Mouse (Mus musculus): ENCODE measurements around the gene Shisal2a.
"Not testable (repeated sequence)": the region's sequence is repeated elsewhere in the genome, so short reads cannot be mapped to it uniquely, and the experiment has no call there.

The Shisal2a gene

DNA sequence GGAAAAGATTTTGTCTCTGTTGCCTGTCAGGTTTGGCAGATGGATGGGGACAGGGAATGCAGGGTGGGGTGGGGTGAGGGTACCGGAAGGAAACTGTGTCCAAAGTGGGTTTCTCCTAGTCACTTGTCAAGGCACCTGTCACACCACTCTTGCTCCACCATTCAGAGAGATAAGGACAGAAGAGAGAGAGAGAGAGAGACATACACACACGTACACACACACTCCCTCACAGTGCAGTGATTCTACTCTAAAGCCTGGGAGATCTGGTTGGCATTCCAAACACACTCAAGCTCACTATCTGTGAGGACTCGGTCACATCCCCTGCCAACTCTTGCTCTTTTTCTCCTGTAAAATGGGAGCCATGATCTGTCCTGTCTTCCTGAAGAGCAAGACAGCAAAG is 11.0 kb downstream of the Shisal2a start:
- no peak for DNase-seq (ENCODE audit: low read depth)

DNA sequence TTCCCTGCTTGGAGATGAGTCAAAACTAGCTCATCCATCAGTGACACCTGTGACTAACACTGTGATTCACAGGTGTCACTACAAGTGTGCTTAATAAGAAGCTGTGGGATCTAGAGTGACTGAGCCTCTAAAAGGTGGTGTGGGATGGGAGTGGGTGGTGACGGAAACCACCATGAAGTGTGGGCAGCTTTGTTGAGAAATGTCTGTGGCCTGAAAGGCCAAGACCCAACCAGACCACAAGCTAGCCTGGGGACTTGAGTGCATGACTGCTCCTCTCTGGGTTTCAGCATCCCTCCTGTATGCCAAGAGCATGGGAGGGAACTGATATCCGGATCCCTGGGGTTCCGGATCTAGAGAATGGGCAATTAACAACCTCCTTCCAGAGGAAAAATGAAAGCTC is 11.7 kb downstream of the Shisal2a start:
- no peak for DNase-seq (ENCODE audit: low read depth)

DNA sequence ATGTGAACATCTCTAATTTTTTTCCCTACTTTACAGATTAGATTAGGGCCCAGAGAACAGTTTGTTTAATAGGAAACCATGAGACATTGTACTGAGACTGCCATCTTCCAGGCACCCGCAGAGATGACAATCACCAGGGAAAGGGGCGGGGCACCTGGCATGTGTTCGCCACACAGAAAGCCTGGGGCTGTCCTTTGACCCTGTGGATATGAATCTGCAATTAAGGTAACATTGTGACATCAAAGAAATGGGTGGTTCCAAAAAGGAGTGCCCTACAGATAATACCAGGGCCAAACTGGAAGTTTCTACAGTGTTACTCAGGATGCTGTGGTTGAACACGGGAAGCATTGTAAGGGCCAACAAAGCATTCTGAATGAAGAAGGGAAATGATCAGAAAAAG is 12.7 kb downstream of the Shisal2a start:
- no peak for DNase-seq (ENCODE audit: low read depth)

DNA sequence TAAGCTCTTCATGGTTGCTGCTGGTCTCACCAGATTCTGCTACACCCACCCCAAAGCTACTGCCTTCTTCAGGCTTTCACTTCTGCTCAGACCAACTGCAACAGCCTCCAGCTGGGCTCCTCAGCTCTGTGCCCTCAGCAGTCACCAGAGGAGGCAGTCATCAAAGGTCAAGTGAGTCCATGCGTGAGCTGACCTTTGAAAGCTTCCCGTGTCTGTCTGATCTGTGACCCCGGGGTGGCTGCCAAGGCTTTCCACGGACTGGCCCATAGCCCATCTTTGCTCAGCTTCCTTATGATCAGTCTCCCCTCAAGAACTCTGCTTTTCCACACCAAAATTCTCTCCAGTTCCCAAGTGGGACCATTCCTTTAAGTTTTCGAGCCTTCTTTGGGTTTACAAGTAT is 13.9 kb downstream of the Shisal2a start:
- no peak for DNase-seq (ENCODE audit: low read depth)

DNA sequence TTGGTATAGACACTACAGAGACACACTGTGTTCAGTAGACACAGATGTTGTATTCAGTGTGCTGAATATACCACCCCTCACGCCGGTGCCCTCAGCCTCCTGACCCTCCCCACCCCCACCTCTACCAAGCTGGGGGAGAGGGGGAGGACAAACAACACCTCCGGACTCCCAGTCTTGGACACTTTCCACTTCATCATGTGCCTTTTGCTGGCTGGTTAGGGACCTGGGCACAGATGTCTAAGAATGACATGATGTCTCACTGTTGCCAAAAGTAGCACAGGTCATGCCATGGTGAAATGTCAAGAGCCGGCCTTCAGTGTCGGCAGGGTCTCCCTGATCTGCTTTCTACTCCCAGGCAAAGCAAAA is 19.1 kb downstream of the Shisal2a start:
- DNase-seq (ENCODE audit: low read depth): no peak

DNA sequence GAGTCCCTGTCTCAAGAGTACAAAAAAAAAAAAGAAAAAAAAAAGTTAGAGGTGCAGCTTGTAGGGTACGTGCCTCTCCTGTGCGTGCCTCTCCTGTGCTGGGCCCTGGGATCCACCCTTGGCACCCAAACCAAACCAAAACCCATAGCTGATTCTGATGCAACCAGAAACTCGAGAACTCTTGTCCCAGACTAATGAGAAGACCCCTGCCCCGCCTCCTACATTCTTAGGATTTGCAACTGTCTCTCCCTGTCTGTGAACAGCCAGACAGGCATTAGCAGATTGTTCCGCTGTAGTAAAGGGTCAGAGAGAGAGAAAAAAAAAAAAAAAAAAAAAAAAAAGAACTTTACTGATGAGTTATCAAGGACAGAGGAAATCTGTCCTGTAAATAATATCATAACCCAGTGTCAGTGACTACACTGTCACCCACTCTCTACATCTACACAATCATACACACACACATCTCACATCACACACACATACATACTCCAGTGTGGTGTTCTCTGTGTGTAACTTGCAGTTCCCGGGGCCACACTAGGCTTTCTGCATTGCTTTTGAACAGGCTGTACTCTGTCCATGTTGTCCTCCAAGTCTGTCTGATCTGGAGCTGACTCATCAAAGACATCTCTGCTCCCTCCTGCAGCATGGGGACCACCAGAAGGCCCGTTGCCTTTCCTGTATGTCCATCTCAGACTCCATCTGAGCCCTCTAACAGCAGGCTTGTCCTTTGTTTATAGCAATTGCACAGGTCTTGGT is 19.6 kb downstream of the Shisal2a start:
- DNase-seq (ENCODE audit: low read depth): no peak

DNA sequence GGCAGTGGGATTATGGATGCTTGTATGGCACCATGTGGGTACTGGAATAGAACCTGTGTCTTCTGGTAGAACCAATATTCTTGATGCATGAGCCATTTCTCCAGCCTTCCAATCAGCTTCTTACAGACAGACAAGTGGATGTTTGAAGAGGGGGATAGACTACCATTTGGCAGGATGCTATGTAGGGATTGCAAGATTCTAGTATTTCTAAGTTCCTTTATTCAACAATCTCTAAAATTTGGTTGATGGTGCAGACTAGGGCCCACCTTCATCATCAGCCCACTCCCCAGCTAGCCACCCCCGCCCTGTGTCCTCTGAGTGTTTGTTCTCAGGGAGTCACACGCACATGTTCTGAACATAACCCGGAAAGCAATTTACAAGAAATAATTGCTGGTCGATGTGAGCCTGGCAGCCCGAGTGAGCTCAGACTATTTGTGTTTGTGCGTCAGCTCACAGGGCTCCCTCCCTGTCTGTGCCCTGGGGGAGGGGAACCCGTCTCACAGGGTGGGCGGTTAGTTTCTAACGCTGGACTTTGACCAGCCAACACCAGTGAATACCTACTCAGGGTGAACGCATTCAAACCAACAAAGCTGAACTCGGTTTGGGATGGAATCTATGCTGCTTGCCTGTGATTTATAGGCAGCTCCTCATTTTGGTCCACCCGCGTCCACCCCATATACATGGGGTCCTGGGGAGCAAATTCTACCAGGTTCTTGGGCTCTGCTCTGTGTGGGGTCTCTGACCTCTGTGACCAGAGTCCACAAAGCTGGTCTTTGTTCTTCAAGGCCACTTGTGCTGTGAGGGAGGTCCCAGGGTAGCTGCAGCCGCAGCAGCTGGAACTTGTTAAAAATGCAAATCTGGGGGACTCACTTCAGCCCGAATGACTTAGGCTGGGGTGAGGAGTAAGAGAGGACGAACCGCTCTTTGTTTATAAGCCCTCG is 20.6 kb downstream of the Shisal2a start:
- no peak for DNase-seq (ENCODE audit: low read depth)

DNA sequence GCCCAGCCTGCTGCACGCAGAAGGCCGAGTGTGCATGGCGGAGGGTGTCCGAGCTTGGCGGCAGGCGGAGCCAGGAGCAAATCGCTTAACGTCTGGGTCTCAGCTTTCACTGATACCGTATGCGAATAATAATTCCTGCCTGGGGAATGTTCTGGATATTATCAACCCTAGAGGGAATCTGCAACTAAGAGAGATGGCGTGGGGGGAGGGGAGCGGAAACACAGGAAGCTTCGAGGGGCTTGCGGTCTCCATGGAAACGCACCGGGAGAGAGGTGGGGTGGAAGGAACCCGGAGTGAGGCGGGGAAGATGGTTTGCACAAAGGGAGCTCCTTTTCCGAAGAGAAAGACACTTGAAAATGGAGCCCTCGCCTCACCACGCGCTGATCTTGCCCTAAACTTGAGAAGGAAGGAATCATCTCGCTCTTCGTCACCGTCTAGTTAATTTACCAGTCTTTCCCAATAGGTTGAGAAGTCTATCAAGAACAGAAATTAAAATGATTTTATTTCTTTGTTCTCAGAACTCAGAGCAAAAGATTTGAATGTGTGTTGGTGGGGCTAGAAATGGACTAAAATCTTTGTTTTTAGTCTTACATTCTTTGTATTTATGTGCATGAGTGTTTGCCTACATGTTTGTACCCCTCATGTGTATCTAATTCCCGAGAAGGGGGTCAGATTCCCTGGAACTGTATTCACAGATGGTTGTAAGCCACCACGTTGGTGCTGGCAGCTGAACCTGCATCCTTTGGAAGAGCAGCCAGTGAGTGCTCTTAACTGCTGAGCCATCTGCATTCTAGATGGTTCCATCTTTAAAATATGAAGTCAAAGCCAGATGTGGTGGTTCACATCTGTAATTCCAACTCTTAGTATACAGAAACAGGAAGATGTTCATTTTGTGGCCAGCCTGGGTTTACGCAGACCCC is 22.8 kb downstream of the Shisal2a start:
- DNase-seq (ENCODE audit: low read depth): no peak

DNA sequence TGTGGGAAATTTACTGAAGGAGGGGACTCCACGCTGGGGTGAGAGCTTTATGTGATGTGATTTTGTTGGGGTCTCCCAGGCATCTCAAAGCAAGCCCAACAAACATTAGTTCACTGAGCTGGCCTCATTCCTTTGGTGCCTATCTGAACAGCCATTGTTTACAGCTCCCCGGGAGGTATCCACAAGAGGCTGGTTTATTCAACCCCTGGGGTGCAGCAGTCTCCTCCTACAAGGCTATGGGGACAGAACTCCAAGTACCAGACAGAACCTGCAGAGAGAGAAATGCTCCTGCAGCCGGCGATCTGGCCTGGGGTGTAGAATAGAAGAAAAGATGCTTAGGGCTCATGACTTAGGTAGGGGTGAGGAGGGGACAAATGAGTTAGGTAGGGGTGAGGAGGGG is 24.7 kb downstream of the Shisal2a start:
- DNase-seq (ENCODE audit: low read depth): no peak

DNA sequence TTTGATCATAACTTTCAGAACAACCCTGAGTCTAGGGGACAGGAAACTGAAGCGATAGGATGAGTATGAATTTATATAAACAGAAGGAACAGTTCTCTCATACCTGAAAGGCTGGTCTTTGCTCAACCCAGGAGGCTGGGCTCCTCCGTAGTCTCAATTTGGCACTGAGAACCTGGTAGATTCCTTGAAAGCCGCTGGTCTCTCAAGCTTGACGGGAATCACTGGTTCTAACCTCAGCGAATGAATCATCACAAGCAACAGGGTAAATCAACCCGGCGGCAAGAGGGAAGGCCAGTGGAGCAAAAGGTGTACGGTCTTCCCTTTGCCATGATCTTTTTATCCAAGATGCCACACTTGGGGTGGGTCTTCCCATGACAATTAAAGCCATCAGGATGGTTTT is 25.7 kb downstream of the Shisal2a start:
- no peak for DNase-seq (ENCODE audit: low read depth)

DNA sequence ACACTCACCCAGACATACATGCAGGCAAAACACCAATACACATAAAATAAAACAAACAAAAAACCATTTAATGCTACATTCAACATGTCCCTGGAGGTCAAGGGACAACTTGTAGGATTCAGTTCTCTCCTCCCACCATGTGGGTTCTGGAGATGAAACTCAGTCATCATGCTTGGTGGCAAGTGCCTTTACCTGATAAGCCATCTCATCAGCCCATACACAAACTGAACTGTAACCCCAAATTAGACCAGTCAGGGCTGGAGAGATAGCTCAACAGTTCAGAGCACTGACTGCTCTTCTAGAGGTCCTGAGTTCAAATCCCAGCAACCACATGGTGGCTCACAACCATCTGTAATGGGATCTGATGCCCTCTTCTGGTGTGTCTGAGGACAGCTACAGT is 29.6 kb downstream of the Shisal2a start:
- DNase-seq (ENCODE audit: low read depth): not testable (repeated sequence)

DNA sequence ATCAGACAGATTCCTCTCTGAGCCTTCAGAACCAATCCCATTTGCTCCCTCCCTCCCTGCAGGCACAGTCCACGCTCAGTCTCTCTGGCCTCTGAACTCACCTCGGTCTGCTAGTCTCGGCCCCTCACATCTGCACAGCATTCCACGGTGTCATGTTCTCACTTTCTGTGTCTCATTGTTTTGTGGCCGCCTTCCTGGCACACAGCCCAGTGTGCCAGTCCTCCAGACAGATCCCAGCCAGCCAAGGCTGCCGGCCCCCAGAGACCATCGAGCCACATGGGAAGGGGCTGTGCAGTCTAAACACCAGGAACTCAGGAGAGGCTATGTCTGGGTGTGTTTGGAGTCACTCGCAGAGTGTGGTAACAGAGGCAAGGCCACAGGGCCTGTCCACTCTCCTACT is 32.3 kb downstream of the Shisal2a start:
- no peak for DNase-seq (ENCODE audit: low read depth)

DNA sequence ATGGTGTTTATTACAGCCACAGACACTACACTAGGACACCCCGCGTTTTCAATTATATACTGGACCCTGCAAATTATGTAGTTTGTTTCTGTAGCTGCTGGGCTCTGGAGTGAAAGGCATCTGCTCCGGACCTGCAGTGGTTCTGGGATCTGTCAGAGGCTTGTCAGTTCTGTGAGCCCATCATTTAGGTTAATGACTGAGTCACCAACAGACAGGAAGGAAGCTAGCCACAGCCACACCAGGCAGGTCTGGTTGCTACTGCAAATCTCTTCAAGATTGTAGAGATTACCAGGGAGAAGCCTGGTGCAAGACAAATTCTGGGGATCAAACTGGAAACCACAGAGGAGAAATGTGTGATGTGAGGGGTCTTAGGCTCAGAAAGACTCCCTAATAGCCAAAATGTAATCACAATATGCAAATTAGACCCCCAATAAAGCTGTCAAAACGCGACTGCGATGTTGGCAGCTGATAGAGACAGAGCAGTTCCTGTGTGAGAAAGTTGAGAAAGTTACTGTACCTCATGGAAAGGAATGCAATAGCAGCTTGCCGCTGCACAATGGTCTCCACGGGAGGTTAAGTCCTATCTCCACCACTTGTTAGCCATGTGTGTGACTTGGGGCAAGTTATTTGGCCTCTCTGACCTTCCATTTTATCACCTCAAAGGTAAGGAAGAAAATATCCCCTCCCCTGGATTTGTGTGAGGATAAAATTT is 33.2 kb downstream of the Shisal2a start:
- no peak for DNase-seq (ENCODE audit: low read depth)

DNA sequence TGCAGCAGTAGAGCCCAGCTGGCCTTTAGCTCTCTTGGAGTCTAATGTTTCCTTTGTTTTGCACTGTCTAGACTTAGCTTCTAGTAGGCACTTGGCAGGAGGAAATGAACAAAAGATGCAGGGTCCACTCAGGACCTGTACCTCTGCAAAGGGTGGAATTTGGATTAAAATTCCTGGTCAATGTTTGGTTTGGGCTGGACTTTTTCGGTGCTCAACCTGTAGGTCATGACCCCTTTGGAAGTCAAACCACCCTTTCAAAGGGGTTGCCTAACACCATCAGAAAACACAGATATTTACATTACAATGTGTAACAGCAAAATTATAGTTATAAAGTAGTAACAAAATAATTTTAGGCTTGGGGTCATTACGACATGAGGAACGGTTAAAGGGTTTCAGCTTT is 34.1 kb downstream of the Shisal2a start:
- DNase-seq (ENCODE audit: low read depth): no peak

DNA sequence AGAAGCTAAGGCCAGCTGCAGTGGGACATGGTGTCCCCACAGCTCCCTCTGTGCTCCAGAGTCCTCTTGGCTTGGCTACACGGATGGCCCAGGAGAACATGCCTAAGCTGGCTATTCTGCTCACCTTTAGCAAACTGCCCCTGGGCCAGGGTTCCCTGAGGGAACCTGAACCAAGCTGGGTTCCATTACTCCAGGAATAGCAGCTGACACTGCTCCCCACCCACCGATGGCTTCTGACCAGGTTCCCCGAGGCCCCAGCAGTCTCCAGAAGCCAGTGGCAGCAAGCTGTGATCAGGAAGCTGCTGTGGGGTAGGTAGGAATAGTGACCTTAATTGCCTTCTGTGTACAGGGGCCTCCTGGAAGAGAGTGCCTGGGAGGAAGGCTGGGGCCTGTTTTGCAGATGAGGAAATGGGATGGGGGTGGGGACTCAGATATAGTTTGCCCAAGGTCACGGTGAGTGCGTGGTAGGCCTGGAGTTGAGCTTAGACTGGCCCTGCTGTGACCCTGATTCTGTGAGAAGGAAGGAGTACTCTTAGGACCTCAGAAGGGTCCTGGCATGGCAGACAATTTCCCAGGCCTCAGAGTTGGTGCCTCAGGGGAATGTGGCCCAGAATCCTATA is 34.8 kb downstream of the Shisal2a start:
- DNase-seq (ENCODE audit: low read depth): no peak

DNA sequence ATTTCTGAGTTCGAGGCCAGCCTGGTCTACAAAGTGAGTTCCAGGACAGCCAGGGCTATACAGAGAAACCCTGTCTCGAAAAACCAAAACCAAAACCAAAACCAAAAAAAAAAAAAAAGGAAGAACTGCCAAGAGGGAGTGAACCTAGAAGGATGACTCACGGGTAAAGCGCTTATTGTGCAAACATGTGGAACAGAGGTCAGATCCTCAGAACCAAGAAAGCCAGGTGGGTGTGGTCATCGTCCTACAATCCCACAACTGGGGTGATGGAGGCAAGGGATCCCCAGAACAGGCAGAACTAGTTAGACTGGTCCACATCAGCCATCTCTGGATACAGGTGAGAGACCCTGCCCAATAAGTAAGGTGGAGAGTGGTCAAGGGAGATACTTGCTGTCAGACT is 36.0 kb downstream of the Shisal2a start:
- no peak for DNase-seq (ENCODE audit: low read depth)

DNA sequence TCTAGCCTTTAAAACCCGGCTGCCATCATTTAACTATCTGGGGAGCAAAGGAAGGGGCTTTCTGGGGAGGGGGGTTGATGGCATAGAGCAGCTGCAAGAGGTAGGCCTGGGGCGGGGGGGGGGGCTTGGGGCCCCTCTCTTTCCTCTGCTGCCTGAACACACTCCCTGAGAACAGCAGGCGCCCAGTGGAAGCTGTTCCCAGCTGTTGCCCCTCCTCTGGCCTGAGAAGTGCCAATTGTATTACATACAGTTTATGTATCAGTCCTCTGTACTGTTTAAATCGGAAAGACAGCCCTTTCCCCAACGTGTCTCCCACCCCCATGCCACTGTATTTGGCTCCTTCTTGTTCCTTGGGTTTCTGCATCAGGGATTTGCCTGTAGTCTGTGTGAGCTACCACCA is 37.3 kb downstream of the Shisal2a start:
- DNase-seq (ENCODE audit: low read depth): no peak

DNA sequence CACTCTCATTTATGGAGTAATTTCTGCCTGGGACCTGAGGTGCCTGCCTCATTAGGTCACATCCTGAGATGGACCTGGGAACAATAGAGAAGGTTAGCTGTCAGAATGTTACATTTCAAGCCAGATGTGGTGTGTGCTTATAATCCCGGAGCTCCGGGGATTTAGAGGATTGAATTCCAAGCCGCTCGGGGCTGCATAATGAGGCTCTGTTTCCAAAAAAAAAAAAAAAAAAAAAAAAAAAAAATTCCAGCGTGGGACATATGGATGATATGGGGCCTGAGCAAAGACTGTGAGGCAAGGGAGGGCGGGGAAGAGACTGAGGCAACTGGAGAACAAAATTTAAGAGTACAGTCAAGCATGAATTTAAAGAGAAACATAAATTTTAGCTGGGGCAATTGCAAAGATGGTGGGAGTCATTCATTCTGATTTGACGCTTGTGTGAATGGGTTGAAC is 38.5 kb downstream of the Shisal2a start:
- no peak for DNase-seq (ENCODE audit: low read depth)

DNA sequence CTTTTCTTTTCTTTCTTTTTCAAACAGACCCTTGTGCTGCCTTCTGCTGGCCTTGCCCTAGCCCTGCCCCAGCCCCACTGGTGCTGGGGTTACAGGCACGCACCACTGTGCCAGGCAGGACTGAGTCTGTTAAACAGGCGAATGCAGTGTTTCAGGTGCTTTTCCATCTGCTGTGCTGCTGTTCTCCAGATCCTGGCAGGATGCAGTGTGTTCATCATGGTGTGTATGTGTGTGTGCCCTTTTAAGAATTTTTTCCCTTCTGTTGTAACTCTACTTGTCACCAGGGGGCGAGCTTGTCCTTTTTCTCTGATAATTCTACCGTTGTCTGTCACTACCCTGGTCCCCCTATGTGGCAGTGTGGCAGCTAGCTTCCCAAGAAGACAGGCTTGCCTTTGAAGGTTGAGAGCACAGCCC is 43.9 kb downstream of the Shisal2a start:
- DNase-seq (ENCODE audit: low read depth): peak; percentile 48

DNA sequence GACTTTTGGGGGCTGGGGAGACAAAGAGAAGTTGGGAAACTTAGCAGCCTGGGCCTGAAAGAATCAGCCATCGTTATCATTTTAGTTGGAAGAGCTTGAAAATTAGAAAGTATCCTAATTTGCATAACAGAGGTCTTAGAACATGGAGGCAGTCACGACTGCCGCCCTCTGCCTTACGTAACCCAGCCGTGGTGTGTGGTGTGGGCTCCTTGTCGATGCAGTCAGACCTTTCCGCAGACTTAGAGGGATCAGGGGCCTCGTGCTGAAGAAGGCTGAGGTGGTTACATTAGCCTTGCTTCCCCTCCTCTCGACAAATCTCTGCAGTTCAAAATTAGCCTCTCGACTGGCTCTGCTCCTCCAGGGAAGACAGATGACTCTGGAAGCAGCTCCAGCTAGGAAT is 44.3 kb downstream of the Shisal2a start:
- DNase-seq (ENCODE audit: low read depth): no peak

DNA sequence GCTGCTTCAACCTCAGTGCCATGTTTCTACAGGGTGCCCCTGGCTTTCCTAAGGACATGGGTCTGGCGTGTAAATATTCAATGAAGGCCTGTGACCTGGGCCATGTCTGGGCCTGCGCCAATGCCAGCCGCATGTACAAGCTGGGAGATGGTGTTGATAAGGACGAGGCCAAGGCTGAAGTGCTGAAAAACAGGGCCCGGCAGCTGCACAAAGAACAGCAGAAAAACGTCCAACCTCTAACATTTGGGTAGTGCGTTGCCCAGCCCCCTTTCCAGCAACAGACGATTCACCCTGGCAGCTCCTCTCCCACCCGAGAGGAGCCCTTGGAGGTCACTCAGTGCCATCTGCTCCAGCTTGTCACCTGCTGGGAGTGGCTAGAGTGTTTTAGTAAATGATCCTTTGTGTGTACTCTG is 44.8 kb downstream of the Shisal2a start:
- no peak for DNase-seq (ENCODE audit: low read depth)

All from c-Kit-positive CD71-negative TER-119-negative erythroid progenitor cells, embryonic 14.5 days (primary cell).